Mouse (Mus musculus): Measurements from ENCODE around the gene Myo16.

Gene Myo16

DNA sequence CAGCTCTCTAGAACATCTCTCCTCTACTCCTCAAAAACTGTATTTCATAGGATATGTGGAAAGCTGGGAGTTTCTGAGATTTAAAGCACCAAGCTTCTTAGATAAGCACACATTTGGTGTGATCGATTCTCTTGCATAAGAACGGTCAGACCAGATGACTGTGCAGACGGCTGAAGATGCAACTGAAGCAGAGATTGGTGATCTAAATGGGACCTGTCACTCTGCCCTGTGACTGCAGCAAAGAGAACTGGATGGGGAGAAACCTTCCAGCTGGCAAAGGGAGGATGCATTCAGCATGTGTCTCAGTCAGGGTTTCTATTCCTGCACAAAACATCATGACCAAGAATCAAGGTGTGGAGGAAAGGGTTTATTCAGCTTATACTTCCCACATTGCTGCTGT lies 318.7 kb downstream of the Myo16 start:
- no peak for DNase-seq (ENCODE audit: low read depth, low spot score)

DNA sequence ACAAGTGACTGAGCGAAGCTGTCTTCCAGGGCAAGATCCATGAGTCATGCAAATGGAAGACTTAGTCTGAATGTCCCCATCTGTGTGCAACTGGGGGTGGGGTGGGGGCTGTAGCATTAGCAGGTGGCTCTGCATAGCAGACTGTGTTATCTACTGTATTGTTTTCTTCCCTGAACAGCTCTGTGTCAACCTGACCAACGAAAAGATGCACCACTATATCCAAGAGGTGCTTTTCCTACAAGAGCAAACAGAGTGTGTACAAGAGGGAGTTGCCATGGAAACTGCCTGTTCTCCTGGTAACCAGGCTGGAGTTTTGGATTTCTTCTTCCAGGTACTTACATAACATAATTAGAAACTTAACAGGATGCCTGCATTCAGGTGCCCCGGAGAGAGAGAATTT lies 320.7 kb downstream of the Myo16 start:
- DNase-seq (ENCODE audit: low read depth, low spot score), result no peak

DNA sequence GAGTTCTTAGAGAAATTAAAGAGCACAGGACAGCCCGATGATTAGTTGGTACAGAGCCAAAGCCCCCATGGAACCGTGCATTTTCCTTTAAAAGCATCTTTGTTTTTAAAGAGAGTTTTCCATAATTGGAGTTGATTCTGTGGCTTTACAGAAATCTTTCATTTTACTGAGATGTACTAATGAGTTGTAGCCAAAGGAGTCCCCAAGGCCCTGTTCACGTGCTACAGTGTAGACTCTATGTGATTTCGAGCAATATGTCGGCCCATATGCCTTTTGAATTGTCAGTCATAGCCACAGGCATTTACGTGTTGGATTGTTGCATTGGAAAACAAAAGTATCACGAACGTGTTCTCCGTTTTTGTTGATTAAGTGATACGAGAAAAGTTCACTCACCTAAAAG lies 325.3 kb downstream of the Myo16 start:
- DNase-seq (ENCODE audit: low read depth, low spot score), result no peak

DNA sequence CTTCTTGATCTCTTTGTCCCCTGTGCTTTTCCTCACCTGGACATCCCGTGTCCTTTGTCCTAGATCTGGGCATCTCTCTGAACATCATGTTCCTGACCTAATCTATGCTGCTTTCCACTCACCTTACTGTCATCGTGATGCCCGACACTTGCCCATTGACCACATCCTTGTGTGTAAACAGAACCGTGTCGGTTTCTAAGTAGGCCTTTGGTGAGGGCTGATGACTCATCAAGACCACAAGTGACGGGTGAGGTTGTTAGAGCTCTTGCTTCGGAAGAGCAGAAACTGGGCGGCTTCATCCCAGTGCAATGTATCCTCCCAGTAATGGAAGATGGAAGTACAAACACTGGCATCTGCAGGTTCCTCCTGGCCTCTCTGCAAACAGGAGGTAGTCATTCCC lies 327.1 kb downstream of the Myo16 start:
- no peak for DNase-seq (ENCODE audit: low read depth, low spot score)

DNA sequence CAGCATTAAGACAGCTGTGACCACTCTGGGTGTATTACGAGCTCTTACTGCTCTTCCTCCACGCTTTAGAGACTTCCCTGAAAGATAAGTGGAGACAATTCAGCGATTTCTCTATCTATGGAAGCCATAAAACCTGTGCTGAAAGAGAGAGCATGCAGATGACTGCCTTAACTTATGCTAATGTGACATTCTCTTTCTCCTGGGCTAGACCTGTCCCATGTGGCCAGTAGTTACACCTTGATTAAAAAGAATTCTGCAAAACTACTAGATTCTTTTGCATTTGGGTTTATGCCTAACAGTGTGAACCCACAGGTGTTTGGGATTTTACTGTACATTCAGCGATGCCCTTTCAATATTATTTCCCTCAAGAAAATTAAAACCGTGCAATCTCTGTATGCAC lies 328.4 kb downstream of the Myo16 start:
- DNase-seq (ENCODE audit: low read depth, low spot score), result no peak

DNA sequence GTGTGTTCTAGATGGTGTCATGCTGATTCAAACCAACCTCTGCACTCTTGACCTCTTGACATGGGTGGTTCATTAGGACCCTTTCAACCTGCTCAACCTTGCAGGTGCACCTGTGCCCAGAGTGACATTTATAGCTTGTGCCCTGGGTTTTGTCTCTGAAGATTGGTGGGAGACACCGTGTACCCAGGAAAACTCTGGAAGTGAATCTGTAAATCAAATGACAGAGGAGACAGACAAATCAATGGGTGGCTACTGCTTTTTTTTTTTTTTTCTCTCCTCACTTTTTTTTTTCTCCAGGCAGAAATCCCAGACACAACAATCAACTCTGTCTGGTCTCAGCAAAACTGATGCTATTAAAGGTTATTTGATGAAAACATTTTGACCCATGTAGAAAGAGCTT lies 329.2 kb downstream of the Myo16 start:
- no peak for DNase-seq (ENCODE audit: low read depth, low spot score)

DNA sequence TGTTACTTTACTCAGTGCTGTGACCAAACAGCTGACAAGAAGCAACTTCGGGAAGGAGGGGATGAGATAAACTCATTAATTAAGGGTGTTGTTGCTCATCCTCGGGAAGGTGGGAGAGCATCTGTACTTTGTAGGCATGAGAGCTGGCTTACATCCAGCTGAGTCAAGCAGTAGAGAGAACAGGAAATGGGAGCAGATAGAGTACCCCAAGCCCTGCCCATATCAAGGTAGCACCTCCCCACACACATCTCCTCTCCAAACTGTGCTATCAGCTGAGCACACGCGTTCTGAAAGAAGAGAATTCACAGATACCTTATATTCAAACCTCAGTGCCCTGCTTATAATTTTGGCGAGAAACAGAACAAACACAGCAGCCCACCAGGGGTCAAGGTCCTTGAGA lies 330.1 kb downstream of the Myo16 start:
- no peak for DNase-seq (ENCODE audit: low read depth, low spot score)

DNA sequence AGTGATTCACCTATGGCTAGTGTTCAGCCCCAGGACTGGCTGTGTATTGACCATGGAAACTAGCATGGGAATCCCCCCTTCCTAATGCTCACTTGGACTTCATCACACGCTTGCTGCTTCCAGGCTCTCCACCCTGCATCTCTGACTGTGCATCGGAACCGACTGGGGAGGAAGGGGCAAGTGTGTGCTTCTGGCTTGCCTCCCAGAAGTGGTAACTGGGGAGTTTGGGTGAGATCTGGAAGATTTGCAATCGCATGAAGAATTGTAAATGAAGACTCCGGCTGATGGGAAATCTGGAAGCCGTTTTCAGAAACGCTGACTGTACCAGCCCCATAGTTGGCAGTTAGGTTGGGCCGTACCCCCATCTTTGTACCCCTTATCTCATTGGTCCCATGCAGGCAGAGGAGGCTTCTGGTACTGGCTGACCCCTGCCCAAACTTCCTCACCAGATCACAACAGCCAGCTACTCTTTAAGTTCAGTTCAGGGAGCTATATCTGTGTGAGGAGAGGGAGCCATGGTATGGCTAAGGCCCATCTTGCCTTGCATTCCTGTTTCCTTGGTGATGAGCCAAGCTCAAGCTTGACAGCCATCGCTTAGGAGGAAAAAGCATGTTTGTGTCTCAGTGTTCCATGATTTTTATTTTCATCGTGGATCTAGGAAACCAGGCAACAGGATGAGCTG lies 336.2 kb downstream of the Myo16 start:
- DNase-seq (ENCODE audit: low read depth, low spot score), result no peak

DNA sequence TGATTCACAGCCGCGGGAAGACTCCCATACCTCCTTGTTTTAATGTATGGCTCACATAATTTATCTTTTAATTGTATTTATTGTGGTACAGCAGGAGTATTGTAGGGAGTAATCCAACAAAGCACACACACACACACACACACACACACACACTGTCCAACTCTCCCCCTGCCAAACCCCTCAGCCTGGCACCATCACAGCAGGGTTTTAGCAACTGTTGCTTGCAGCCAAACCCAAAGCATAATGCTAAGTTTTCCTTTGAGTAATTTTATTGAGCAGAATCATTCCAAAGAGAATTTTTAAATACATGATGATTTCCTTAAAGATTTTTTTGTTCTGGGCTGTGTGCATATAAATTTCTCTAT lies 336.7 kb downstream of the Myo16 start:
- no peak for DNase-seq (ENCODE audit: low read depth, low spot score)

DNA sequence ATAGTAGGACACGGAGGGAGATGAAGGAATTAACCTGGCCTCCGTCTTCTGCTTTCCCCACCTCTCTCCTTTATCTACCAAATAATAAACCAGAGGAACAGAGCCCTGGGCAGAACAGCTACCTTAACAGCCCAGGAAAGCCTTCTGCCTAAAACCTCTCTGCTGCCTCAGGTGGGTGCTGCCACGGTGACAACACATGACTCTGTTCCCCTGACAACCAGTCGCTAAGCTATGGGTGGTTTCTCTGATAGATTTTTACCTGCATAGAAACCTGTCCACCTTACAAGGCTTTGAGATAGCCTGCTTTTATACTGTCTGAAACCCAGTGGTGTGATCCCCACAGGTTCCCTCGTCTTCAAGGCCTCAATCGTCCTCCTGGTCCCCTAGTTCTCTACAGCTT lies 337.2 kb downstream of the Myo16 start:
- no peak for DNase-seq (ENCODE audit: low read depth, low spot score)

DNA sequence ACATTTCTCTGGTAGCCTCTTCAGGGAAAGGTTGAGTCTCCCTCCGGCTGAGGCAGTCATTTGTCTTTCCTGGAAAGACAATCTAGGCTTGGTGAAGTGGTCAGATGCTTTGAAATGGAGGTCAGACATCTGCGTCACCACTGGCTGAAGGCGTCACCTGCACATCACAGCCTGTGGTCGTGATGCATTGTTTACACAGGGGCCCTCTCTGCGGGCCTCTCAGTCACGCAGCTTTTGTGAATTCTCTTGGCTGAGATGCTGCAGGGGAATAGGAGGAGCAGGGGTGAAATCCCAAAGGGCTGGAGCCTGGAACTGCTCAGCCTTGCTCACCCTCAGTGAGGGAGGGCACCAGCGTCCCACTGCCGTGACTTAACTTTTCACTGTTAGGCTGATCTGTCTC lies 346.1 kb downstream of the Myo16 start:
- no peak for DNase-seq (ENCODE audit: low read depth, low spot score)

DNA sequence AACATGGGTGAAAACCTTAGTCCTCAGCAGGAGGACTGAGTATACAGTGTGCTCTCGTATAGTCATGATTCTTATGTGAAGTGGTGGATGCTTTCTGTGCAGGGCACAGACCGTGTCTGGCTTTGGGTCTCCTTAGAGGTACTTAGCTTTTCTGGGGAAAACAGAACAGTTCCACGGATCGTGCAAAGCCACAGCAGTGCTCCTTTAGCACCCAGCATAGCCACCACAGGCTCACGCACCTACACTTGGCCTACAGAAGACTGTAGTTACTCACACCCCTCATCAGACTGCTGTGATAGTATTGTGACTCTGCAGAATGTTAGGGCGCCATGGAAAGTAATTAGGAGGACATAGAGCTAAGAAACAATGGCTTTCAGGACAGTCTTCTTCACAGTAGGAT lies 346.8 kb downstream of the Myo16 start:
- DNase-seq (ENCODE audit: low read depth, low spot score), result no peak

DNA sequence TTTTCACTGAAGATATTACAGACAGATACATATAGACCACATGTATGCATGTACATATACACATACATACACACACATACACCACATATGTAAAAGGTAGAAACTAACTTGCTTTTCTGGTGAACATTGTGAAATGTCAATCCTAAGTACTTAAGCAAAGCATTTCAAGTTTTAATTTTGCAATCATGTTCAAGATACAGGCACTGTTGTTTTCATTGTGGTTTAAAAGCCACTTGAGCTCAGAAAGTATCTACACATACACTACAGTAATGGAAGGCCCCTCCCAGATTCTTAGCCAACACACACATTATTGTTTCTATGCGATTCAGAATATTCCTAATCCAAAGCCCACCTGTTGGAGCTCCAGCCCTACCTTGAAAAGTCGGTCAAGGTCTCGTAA lies 348.0 kb downstream of the Myo16 start:
- no peak for DNase-seq (ENCODE audit: low read depth, low spot score)

DNA sequence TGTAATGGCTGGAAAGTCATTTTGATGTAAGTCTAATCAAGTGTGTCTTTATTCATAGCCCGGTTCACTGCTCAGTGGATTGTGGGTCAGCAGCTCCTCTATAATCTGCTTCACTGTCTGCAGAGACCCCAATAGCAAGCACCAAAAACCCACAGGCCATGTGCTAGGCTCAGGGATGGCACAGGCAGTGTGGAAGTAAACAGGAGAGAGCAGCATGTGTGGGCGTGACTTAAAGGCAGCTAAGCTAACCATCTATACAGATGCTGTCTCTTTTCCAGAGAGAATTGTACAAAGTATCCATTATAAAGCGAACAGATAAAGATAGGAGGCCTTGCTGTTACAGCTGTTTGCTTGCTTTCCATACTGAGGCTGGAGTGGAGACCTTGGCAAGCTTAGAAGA lies 358.4 kb downstream of the Myo16 start:
- no peak for DNase-seq (ENCODE audit: low read depth, low spot score)

DNA sequence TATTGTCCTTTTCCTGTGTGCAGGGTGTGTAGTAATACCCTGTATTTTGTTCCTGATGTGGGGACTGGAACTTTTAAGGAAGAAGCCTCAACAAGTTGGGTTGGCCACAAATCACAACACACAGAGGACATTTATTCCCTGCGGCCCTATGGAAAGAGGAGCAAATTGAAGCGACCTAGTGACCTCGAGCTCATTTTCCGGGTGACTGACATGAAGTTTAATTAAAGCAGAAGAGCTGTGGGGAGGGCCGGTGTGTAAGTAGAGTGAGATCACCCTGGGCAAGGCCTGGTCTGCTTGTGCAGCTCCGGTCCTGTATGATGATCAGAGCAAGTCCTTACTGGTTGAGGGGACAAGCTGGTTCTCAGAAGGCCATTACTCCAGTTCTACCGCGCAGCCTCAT lies 363.7 kb downstream of the Myo16 start:
- DNase-seq (ENCODE audit: low read depth, low spot score), result no peak

DNA sequence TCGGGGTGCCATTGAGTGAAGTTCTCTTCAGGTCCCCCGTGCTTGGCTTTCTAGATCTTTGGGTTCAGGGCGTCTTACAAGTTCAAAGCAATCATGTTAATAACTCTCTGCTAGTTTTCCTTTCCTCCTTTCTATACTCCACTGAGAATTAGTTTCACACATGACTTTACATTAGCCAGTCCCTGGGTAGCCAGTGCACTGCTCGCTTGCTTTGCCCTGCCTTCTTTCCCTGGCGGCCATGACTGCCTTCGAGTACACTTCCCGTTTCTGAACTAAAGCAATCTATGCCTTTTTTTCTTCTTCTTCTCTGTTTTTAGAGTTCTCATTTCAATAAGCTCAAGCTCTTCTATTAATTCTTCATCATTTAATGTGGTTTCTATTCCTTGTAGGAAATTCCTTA lies 365.6 kb downstream of the Myo16 start:
- peak; percentile 15 for DNase-seq (ENCODE audit: low read depth, low spot score)

DNA sequence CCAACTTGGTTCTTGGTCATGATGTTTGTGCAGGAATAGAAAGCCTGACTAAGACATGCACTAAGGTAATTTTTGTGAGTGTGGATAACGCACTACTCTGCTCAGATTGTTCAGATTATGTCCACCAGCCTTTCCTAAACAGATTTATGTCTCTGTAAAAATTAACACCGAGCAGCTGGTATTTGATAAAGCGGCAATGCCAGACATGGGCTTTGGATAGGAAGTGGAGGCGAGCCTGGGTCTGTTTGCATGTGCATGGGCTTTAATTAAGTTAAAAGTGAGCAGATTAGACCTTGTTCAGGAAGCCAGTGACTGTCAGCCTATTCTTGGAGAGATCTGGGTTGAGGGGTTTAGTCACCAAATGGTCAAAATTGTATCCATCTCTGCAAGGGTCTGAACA lies 367.8 kb downstream of the Myo16 start:
- DNase-seq (ENCODE audit: low read depth, low spot score), result no peak

DNA sequence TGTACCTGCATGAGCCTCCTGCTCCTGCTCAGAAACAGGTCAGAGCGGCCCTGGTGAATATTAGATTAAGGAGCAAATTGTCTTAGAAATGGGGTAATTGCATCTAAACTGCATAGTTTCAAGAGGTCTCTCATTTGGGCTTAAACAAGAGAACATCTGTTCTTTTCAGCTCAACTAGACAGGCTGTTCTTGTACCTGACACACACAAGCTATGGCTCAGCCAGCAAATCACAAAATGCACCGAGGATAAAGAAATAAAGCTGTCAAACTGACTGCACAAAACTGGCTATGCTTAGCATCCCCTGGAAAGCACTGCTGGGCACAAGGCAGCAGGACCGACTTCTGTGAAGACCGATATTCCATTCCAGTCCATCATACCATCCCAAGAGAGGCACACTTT lies 372.0 kb downstream of the Myo16 start:
- DNase-seq (ENCODE audit: low read depth, low spot score), result no peak

DNA sequence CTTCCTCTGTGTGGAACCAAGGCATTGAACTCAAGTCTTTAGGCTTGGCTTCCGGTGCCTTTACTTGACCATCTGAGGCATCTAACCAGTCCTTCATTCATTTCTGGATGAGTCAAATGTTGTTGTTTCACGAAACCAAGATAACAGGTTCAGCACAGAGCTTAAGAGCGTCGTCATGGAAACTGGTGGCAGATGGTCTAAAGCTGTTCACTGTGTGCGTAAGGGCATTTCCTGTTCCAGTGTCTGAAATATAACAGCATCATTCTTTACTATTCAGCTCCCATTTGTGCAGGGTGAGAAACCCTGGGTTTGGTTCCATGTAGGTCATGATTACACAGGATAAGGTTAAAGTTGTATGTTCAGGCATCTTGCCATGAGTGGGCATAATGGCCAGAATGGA lies 372.9 kb downstream of the Myo16 start:
- DNase-seq (ENCODE audit: low read depth, low spot score), result no peak

DNA sequence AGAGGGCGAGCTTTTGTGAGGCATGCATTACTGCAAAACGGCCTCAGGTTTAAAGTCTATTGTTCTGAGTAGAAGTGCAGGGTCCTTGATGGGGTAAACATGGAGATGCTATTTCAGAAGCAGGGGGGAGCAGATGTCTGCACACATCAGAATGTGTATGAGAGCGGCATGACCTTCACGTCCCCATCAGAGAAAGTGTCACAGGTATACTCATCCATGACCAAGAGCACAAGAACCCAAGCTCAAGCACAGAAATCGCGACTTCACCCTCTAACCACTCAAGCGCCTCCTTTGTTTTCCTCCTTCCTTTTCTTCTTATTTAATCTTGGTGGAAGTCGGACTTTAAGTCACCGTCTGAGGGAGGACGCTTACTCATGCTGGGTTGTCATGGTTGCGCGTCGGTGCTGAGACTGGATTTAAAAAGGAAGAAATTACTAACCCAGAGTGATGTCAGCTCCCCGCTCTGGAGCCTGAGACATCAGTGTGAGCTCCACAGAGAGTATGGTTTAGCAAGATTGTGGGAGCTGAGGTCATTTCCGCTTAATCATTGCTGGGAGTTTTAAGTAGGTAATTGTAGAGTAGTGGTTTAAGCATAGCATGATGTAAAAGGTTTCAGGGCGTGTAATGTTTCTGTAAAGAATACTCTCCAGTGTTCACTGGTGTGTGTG lies 381.0 kb downstream of the Myo16 start:
- DNase-seq (ENCODE audit: low read depth, low spot score), result no peak

DNA sequence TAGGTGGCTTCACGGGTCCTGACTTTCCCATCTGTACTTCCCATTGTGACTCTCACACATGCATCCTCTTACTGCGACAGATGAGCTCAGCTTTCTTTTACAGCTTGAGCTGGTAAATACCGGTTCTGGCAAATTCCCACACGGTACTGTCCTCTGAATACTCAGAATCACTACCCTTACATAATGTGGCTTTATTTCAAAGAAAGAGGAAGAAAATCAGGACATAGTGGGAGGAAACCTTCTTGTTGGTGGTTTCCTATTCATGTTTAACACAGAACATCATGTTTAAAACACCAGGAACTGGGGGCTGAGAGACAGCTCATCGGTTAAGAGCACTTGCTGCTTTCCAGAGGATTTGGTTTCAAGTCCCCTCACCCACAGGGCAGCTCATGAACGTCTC lies 384.6 kb downstream of the Myo16 start:
- DNase-seq (ENCODE audit: low read depth, low spot score), result no peak

DNA sequence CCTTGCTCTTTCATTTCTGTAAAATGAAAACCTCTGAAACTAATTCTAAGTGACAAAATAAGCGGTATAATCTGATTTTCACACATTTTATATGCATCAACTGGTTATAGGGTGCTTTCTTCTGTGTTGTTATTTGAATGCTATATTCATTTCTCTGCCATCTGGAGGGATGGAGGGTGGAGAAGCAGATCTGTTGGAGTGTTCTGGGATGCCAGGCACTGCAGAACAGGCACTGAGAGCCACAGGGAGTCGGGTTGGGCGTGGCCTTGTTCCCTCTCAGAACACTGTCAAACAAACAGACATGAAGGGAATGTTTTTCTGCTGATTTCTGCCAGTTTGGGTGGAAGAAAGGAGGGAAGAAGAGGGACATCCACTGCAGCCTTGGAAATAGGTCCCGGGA lies 386.0 kb downstream of the Myo16 start:
- no peak for DNase-seq (ENCODE audit: low read depth, low spot score)

DNA sequence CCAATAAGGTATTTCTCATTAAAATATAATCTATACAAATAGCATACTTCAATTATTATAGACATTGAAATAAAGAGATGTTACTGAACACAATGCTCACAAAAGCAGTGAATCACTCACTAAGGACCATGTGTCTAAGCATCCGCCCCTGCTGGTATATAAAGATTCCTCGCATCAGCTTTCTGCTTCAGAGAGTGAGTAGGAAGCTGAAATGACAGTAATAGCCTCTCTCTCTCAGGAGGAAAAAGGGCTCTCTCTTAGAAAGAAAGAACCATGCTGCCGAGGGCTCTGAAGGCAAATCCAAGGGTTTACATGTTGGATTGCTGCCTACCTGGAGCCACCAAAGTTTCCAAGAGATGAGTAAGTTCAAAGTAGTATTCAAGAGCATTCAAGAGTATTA lies 392.2 kb downstream of the Myo16 start:
- DNase-seq (ENCODE audit: low read depth, low spot score), result no peak

DNA sequence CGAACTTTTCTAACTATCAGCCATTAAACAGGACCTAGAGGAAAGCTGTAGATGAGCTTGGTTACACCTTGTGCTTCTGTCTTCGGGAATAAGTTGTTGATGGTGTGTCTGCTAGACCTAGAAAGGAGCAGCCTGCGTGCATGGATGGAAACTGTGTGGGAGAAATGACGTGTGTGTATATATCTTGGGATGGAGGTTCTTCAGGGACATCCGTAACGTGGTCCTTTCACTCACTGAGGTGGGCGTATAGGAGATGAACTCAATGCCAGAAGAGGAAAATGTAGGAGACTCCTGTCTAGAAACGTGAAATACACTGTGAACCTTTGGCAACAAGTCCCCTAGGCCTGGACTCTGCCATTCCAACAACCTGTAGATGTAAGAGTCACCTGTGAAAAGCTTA lies 392.8 kb downstream of the Myo16 start:
- DNase-seq (ENCODE audit: low read depth, low spot score), result no peak

Measured in A20 (cell line).